Mouse (Mus musculus): ENCODE results near the gene Slc22a4.

DNA sequence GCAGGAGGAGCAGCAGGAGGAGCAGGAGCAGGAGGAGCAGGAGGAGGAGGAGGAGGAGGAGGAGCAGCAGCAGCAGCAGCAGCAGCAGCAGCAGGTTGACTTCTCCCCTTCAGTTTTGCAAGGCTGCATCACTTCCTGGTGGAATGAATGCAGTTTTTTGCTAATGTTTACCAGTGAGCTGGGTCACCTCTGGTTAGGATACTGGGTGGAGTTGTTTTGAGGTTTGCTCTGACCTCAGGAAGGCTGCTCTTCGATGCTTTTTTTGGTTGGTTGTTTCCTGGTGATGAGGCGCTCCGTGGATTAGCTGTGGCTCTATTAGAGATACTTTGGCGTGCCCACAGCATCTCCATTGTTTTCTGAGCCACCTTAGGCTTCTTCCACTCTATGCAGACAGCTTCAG is 10.3 kb downstream of the Slc22a4 start:
- no peak for TF ChIP-seq POLR2A (IDR thresholded peaks at IDR 0.05; ENCODE audit: low read depth, low read length)
- TF ChIP-seq CTCF (IDR thresholded peaks at IDR 0.05; ENCODE audit: extremely low read depth, insufficient read length, insufficient replicate concordance, low read depth, low read length) = no peak
